Mouse (Mus musculus): ENCODE measurements at regions not wholly inside any gene's neighbourhood (a gene's known extent, or its start where the extent isn't known, plus 50 kb on each side); places are given as distances from the start of the nearest gene placed in this dataset.

DNA sequence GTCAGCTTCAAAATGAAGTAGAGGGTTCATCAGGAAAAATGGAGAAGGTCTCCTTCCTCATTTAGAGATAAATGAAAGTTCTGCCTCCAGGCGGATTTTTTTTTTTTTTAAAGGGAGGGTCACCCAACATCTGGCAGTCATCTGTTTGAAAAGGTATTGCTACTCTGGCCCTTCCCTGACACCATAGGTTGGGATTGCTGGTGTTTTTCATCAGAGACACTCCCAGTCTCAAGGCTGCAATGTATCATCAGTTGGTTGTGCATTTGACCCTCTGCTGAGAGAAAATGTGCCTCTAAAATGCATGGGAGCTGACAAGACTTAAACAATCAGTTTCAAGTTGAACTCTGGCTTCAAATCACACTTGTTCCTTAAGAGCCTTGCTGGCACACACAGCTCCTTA lies 1344.4 kb downstream of the Mat2b start:
- no peaks in the 10 kb centered on the region for H3K4me1 ChIP-seq (ENCODE audit: control insufficient read depth, low read depth, low read length)
- H3K36me3 ChIP-seq (ENCODE audit: control insufficient read depth, insufficient read depth): no peaks in the 10 kb centered on the region
- H3K27me3 ChIP-seq (ENCODE audit: control insufficient read depth, insufficient read depth, low read depth, low read length): no peaks in the 10 kb centered on the region
- H3K4me3 ChIP-seq (ENCODE audit: low read depth, low read length): no peak overlapping the region
- H3K9me3 ChIP-seq (replicated peaks; ENCODE audit: control insufficient read depth, low read length): no peaks in the 10 kb centered on the region
- 7% methylated on average over 1 of the region's 1 CpGs for WGBS (ENCODE audit: insufficient replicate concordance)
- no peak overlapping the region for H3K27ac ChIP-seq (ENCODE audit: low read length)
- no peak overlapping the region for H3K4me2 ChIP-seq (ENCODE audit: low read depth, low read length)
- ATAC-seq (ENCODE audit: low read depth): no peak
- H3K9ac ChIP-seq (ENCODE audit: low read depth, low read length): no peak overlapping the region

Measured in liver, embryonic 16.5 days (tissue).